Mouse (Mus musculus): ENCODE results near the gene Fbxw17.
"Not testable (repeated sequence)": the region's sequence is repeated elsewhere in the genome, so short reads cannot be mapped to it uniquely, and the experiment has no call there.

Gene Fbxw17

DNA sequence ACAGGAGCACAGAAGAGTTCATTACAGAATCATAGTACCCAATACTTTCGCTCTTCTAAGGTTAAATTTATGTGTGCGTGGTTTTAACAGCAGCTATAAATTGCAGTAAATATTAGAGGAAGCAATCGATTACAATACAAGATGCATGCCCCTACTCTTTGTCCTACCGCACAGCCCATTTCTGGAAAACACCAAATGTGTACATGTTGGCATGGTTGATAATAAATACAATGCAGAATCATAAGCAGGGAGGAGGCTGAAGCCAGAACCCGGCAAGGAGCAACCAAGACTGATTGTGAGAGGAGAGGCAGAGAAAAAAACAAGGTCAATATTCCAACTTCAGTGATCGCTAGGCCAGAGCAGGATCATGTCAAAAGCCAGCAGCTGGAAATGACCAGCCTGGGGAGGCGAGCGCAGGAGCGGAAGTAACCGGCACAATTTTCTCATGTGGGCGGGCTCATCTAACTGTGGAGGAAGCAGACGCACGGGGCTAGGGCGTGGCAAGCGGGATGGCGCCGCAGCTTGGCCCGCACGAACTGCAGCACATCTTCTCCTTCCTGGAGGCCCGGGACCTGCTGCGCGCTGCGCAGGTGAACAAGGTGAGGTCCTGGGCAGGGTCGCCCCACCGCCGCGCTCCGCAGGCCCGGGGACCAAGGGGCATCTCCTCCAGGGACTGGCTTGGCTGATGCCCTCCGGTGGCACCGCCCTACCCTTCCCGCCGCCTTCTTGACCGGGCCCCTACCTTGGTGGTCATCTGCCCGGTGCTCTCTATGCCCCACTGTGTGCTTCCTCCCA is at the start of gene Fbxw17:
Gene Fbxw17 (plus strand): TSS at position 476 of the 795 bp plus-strand sequence.
- DNase-seq: peak; percentile 78 to 83

DNA sequence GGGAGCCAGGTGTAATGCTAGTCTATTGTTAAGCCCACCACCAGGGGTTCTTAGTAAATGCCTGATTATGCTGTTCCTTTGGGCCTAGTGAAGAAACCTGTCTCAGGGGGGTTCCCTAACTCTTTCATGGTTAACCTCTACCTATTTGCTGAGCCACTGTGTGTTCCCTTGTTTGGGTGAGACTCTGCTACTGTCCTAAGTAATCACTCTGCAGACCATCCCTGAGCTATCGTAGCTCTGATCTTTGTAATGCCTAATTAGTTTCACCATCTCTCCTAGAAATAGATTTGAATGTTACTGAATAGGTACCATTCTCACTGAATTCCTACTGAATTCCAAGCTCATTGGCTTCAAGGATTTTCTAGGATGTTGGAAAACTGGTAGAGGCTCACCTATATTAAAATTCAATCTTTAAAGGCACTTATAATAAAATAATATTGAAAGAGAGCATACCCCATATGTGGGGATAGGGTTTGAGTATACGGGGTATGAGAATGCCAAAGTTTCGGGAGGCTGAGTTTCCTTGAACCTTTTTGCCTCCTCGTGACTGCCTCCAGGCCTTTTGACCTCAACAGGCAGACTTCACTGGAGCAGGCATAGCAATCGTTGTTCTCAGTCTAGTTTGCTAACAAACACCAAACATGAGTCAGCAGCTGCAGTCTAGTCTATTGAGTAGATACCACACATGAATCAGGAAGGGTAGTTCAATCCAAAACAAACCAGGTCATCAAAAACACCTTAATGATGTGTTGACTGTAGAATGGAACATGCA is 44.5 kb upstream of the Fbxw17 start:
- not testable (repeated sequence) for DNase-seq

DNA sequence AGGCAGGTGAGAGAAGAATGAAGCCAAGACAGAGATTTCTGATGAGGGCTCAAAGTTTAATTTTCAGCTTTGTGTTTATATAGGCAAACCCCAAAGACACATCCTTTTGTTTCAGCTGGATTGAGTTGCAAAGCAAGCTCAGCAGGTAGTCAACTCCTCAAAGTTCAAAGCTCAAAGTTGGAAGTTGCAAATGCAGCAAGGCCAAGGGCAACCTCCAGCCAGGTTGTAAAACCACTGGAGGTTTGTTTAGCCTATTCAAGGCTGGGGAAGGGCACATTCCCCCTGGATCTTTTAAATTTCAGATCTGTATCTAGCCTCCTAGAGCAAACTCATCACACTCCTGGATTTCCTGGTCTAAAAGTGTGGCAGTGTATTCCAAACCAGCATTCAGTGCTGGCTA is 28.5 kb upstream of the Fbxw17 start:
- DNase-seq: not testable (repeated sequence)

DNA sequence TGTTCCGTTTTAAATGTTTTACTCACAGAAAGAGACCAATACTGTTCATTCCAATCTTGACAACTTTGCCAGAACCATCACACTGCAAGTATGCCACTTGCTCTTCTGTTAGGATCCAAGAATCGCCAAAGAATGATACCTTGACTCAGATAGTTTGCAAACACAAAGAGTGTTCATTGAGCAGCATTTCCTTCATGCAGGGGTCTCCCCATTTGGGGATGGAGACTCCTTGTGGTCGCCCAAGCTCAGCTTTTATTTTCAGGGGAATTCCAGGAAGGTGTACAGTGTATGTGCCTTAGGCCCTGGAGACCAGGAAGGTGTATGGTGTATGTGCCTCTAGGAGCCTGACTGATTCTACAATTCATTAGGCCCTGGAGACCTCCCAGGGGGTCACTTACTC is 757 bp downstream of the Fbxw17 start:
- DNase-seq: no peak

DNA sequence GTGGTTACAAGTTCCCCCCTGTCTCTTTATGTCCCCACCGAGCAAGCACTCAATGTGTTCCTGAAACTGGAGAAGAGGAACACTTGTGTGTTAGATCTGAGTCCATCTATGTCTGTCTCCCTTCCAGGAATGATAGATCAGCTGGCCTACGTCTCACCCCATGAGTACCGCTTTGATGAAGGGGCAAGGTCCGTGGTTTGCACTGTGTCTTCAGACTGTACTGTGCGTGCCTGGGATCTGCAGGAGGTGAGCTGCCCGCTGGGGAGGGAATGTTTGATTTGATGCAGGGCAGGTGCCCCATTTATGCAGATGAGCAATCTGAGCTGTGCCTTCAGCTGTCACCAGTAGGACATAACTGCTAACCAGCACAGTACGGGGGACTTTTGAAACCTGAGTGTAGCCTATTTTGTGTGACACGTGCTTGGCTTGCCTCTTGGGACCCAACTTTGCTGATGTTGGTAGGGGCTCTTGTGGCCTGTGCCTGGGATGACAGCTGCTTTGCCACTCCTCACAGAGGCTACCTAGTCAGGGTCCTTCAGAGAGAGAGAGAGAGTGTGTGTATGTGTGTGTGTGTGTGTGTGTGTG is 6.1 kb downstream of the Fbxw17 start:
- DNase-seq: no peak

DNA sequence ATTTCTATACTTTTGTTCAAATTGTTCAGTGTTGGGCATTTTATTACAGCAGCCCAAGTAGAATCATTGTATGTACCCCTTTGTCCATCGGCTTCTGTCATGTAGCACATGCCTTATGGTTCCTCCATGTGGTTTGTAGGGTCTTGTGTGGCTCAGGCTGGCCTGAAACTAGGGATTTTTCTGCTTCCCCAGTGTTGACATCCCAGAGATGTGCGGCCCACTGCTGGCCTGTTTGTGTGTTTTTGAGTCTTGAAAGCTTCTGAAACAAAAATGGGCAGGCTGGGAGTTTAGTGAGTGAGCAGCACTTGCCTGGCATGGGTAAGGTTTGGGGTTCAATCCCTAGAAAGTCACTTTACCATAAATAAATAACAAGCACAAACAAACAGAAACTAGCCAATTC is 6.9 kb downstream of the Fbxw17 start:
- no peak for DNase-seq

DNA sequence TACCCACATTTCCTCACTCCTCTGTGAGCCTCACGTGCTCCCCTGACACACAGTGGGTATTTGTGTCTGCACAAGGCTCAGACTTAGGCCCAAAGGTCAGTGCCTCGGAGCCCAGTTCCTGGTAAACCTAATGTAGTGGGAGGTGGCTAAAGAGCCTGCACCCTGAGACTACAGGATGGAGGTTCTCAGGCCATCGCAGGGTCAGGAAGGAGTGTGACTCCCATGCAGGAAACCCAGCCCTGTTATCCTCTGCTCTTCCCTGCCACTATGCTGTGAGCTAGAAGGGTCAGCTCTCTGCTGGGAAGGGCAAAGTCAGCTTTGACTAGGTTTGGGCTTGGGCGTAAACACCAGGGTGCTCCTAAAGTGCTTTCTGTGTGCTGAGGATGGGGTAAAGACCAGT is 9.0 kb downstream of the Fbxw17 start:
- DNase-seq: no peak

DNA sequence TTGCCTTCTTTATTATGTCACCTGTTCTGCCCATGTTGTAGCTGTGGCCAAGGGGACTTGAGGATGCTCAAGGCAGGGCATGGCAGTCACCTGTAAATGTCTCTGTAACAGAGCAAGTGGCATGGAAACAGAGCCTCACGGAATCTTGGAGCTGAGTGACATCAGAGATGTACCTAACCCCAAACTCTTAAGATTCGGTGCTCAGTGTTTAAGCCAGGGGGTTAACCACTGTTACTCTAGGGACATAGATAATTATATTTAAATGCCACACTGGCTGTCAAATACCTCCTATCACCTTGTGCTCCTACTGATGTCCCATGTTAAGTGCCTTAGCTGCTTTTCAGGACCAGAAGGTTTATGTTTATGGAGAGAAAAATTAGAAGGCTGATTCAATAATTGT is 26.1 kb downstream of the Fbxw17 start, which contains the start of gene Gm47429:
Gene Gm47429 (minus strand): TSS at position 101 of the 400 bp plus-strand sequence.
- no peak for DNase-seq

DNA sequence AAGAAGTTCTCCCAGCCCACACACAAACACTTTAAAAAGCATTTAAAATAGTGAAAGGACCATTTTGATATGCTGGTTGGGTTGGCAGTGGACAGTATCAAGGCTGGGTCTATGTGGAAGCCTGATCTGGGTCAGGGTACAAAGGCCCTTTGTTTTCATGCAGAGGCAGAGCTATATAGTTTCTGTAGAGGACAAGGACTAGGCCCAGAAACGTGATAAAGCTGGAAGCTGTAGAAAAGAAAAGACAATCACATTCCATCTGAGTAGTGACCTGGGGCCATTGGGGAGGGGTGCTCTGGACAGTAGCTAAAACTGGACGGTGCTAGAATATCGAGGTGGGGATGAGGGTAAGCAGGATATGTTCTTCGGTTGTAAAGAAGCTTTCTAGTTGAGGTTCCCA is 27.6 kb downstream of the Fbxw17 start:
- no peak for DNase-seq

DNA sequence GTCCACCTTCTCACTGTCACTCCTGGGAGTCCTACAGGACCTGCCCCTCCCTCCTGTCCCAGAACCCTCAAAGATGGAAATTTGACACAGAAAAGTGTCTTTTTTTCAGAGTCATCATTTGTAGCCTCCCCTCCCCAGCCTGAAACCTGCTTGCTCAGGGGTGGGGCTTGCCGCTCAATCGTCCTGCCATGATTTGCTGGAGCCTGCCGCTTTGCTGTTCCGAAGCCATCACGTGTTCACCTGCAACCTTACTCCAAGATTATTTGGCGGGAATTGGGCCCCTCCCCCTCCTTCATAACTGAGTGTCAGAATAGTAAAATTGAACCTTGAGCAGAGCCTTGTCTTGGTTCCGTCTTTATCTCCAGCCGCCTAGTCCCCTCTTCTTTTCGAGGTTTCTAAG is 34.6 kb downstream of the Fbxw17 start:
- DNase-seq: not testable (repeated sequence)

DNA sequence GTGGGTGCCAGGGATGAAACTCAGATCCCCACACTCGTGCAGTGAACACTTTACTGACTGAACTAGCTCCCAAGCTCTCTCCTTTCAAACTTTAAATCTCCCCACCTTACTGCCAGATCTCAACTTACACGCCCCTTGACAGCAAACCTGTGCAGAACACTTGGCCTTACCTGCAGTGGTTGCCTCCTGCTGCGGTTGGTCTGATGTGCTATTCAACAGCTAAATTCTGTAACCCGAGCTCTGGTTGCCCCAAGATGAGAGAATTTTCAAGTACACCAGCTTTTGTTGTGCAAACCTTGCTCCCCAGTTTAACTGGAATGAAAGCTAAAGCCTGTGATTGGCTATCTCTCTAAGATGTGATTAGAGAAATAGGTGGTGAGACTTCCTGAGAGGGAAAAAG is 35.8 kb downstream of the Fbxw17 start:
- DNase-seq: no peak

DNA sequence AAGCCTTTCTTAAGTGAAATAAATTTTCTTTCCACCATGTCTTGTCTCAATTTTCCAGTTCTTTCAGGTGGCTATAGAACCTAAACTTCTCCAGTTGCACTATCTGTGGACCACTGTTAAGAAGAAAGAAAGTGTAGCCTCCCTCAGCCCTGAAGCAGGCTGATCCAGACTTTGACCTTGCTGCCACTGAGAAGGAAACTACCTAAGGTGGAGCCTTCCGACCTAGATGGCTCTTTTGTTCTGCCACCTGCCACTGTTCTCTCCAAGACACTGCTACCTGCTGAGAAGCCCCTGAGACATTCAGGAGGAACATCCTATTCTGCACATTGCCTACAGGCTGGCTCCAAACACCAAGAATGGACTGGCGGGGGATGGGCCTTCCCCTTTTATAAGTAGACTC is 42.8 kb downstream of the Fbxw17 start:
- not testable (repeated sequence) for DNase-seq

DNA sequence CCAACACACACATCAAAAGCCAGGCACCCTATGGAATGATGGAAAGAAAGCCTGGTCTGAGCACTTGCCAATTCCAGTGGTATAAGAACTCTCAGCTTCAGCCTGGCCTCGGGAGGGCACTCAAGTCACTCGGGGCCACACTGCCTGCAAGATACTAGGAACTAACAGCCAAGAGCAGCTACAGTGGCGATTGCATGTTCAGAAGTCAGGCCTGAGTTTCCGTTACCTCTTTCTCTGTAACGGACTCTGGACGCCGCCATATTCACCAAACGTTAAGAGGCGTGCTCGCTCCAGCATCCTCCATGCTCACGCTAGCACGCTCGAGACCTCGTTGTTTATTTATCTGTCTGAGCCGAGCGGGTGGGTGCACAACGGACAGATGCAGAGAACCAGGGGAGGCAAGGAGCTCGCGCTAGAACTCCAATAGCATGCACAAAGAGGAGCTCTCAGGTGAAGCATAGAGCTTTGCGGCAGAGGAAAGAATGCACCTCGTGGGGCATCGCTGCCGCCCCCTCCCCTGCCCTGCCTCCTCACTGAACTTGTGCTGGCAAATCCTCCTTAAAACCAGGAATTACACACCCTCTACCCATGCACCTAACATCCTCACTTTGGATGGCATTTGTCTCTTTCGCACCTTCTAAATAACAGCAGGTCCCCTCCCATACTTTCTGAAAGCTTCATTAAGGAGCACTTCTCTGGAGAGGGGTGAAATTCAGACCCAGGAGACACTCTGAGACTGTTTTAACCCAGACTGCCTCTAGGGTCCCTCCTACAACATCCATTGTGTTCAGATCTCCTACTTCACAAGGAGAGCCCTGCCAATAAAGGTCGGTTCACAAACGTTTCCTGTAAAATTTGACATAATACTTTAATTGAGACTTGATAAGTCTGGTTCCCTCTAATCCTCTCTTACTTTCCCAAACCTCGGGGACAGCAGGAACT is 47.2 kb downstream of the Fbxw17 start:
- DNase-seq: no peak

DNA sequence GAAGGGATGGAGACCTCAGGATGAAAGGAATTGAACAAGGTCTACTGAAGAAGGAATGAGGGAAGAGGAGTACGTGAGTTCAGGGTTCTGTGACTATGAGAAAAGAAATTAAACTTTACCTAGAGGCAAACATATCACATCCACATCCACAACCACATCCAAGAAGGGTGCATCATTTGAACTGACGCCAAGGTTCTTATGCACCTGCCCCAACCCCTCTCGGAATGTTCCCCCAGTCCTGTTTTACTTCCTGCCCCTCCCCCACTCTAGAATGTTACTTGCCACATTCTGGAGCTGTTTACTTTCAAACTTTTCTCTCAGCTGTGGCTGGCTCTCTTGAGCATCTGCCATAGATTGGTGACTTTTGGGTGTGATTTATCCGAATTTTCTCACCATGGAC is 49.3 kb downstream of the Fbxw17 start, which contains the start of gene Nutm2:
Gene Nutm2 (plus strand): TSS at position 301 of the 400 bp plus-strand sequence.
- no peak for DNase-seq

Data from cerebellum, adult 18-20 months (tissue).